Mouse (Mus musculus) frontal cortex, postnatal 14 days (tissue): ENCODE results near the gene Gm21981.

Source experiments
- DNase-seq, 2 experiments: peaks; one replicate each; pipeline ENCODE4 v3.0.0; 2022; ENCODE audit warnings: low spot score in 2 of 2

Gene Gm21981

DNA sequence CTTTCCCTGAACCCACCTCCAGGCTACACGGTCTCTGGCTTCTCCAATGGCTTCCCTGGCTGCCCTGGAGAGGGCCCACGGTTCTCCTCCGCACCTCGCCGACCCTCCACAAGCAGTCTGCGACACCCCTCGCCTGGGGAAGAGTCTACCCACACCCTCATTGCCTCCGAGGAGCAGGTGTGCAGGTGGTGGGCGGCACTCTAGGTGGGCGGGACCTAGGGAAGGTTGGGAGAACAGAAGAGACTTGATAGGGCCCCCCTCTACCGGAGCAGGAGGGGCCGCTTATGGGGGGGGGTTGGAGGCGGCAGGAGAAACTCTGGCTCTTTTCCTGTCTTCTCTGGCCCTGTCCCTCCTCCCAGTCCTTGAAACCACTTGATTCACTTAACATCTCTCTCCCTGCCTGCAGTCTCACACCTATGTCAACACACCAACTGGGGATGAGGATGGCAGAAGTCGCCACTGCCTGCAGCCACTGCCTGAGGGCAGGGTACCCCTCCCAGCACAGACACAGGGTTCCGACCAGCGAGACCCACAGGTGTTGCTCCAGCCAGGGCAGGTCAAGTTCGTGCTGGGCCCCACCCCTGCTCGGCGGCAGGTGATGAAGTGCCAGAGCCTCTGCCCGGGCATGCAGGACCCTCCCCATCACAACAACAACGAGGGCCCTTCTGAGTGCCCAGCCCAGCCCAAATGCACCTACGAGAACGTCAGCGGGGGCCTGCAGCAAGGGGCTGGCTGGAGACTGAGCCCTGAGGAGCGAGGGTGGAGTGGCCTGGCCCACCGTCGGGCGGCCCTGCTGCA is 8.5 kb upstream of the Gm21981 start:
- no peak for DNase-seq

DNA sequence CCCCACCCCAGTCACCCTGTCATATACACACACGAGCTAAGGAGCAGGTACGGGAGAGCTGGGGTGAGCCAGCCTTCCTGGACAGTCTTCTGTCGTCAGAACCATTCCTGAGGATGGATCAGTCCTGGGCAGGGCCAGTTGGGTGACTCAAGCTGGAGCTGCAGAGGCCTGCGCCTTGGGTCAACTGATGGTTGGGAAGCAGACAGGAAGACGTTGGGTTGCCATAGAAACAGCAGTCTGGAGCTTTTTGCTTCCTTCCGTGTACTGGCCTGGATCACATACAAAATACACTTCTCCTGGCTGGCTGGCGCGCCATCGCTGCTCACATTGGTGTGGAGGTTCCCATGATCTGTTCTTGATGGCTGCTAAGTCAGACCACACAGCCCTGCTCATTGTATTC is 7.5 kb upstream of the Gm21981 start:
- no peak for DNase-seq

DNA sequence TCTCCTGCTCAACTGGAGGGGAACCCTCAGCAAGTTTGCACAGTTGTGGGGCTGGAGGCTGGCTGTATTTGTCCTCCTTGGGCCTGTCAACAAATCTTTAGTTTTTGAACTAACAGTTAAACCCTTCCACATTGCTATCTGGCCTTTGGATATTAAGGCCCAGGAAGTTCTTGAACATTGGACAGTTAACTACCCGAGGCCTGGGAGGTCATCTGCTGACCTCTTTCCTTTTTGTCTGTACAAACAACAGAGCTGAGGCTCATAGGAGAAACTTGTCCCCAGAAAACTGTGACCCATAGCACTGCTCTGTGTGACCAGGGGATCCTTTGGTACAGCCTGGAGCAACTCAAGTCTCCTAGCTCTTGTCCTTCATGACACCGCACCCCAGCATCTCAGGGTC is 4.8 kb upstream of the Gm21981 start:
- no peak for DNase-seq

DNA sequence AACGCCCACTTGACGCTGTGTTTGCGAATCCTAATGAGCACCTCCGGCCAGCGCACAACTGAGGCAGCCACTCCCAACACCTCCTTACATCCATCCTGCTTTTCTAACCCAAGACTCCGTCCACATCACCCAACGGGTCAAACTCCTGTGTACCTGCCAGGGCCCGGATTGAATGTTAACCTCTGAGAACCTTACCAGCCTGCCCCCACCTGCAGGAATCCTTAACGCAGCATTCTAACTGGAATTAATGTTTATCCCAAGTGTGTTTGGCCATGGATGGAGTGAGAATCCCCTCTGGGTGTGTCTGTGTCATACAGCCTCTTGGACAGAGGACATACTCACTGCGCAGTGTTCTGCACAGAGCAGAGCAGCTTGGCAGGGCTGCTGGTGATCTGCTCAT is 3.9 kb upstream of the Gm21981 start:
- DNase-seq = no peak

DNA sequence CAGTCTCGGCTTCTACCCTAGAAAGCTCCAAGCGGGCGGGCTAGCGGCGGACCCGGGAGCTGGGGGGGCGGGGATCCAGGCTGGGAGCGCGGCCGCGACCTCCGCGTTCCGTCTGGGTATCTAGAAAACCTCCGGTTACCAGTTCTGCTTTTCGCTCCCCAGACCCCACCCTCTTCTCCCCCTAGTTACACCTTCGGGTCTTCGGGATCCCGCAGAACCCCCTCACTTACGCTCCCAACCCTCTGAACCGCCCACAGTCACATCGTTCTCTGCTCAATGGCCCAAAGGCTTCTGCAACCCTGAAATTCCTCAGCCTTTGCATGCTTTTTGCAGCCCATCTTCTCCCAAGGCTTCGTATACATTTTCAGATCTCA is 1.1 kb upstream of the Gm21981 start:
- no peak for DNase-seq

DNA sequence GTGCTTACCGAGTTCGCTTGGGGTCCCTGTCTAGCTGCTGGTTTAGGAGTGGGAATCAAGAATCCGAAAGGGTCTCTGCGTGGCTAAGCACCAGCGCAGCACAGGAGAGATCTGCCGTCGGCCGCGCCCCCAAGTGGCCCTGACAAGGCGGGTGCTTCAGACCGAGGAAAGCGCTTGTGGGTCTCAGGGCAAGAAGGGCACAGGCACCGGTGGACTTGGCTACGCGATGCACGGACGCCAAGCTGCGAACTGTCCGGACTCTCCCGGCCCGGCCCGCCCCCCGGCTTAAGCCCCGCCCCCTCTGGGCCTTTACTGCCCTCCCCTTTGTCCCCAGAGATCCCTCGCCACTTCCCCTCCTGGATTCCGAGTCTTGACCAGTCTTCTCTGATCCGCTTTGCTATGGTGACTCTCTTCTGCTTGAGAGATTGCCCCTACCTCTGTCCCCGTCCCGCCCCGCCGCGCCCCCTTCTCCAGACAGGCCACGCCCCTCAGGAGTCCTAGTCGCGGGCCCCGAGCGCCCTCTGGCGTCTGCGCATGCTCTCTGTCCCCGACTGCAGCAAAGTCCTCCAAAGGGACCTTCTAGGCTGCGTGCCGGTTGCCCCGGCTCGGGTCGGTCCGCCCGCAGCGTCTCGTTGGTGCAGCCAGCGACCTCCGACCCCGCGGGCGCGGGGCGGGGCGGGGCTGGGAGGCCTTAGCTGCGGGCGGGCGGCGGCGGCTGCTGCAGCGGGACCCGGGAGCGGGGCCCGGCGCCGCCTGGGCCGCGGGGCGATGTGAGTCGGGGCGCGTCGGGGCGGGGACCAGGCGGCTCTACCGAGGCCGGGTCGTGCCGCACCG is 465 bp upstream of the Gm21981 start, which contains the start of gene Prickle4:
Gene Prickle4, minus strand, starts transcription at position 234 of the 834 bp plus-strand sequence.
- peak; percentile 91 to 96 for DNase-seq

DNA sequence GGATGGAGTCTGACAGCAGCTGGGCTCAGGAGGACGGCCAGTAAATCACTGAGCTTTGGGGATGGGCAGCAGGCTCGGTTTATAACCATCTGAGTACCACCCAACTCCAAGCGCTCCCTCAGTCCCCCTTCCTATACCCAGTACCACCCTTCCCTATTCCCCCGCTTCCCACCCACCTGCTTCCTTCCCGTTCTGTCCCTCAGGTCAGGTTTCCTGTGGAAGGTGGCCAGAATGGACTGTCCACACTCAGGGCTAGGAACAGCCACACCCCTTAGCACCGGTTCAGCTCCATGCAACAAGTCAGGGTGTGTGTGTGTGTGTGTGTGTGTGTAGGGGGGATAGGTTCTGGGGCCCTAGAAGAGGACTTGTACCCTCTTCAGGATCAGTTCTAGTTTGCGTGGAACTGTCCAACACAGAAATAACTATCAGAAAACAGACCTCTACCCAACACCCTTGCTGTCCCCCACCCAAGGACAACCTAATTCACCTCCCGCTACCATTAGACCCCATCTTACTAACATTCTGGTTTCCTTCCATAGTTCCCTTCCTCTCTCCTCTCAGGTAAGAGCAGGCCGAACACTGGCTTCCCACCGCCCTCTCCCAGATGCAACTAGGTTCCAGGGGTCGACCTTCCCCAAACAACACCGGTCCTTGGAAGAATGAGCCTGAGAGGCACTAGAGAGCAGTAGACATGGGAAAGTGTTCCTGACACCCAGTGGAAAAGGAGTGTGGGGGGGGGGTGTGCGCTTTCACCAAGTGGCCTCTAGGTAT is 399 bp downstream of the Gm21981 start:
- DNase-seq = no peak

DNA sequence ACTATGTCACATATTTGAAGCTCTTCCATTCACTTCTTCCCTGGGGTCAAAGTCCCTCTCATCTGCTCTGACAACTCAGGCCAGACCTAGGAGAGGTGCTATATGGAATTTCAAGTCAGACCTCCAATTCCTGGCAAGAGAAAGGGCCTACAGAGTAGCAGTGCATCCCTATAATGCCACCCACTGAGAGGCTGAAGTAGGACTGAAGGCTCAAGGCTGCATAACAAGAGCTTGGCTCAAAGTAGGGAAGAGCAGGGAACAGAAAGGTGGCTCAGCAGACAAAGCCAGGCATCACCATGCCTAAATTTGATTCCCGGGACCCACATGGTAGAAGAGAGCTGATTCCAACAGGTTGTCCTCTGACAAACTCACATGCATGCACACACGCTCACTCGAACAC is 2.6 kb downstream of the Gm21981 start:
- DNase-seq = no peak

DNA sequence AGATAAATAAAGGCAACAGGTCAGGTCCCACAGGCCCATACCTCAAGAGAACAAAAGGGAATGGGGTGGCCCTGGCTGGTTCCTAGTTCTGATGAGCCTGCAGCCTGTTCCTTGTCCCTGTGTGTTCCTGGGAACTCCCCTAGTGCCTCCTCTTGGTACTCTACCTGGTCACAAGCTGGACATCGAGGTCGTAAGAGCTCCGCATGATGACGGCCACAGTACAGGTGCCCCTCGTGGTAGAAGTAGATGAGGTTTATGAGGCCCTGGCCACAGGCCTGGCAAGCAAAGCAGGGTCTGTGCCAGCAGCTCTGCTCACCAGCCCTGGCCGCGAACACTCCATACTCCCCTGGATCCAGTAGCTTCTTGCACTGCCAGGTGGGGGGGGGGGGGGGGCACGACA is 4.4 kb downstream of the Gm21981 start:
- no peak for DNase-seq

DNA sequence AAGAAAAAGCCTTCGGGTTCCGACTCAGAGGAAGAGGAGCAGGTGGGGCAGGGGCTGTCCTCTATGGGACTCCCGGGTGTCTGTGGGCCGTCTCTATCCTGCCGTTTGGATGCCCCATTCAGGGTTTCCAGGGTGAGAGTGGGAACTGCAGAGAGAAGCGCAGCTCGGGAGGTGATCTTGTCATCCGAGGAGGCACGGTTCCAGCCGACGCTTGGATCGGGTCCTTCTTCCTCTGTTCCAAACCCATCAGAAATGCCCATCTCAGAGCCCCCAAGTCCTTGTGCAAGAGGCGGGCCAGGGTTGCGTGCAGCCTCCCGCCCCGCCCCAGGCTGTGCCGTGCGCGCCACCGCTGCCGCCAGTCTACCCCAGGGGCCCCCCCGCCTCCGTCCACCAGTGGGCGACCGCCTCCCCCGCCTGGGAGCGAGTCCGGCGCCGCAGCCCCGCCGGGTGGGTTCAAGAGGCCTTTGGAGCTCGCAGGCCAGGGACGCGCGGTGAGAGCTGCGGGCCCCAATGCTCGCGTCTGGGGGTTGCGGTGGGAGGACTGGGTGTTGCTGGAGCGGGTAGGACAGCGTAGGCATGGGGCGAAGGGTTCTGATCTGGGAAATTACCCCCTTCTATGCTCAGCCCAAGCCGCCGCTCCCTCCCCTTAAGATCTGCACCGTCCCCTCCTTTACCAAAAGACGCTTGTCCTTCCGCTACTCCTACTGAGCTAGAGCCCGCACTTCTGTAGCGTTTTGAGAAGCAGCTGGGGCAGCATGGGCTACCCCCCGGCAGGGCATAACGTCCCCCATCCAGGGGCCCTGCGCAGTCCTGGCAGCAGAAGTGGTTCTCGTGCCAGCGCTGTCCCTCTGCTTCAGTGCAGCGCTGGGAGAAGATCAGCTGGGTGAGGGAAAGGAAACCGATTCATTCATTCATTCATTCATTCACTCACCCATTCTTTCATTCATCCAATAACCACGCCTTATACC is 5.4 kb downstream of the Gm21981 start, which contains the start of gene Frs3:
Gene Frs3, plus strand, starts transcription at position 423 of the 968 bp plus-strand sequence.
- DNase-seq = peak; percentile 61 to 69

DNA sequence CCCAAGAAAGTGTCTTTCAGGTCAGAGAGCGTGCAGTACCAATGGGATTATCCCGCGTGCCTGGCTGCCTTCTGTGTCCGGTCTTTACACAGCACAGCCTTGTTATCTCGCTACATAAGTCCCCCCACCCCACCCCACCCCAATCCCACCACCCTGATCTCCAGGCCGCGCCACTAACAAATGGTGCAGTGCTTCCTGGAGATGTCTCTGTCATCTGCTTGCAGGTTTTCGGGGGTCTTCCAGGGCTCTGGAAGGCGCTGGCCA is 6.0 kb downstream of the Gm21981 start, which contains the start of gene Tomm6:
Gene Tomm6, minus strand, starts transcription at position 43 of the 264 bp plus-strand sequence.
- no peak for DNase-seq

DNA sequence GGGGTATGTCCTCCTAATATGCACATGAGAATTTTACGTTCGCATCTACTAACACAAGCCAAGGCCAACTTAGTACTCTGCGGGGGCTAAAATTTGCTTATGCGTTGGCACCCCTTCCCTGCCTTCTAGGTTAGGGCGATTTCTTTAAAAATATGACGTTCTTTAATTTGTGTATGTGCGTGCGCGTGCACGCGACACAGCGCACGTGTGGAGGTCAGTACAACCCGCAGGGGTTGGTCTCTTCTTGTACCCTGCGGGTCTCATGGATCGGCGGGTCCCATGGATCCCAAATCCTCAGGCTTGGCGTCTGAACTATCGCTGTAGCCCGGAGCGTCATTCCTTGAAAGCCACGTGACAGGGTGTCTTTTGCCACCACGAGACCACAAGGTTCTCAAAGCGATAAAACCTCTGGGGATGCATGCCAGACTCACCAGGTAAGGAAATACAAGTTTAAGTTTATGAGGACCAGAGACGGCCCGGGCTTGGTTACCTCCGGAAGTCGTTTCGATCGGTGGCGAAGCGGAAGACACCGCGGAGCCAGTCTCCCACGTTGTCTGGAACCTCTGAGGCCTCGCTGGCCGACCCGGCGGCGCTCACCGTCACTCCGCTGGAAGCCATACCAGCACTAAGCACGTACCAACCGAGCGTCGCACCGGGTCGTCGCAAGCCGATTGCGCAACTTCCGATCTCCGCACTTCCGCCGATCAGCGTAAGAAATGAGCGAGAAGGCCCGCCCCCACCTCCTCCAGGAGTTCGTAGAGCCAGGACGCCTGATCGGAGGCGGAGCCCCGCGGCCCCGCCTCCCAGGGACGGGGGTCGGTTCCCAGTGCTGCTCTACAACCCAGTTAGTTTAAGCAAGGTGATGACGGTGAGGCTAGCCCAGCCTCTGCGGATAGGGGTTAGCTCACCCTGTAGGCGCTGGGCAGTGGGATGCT is 6.6 kb downstream of the Gm21981 start:
- peak; percentile 93 for DNase-seq

DNA sequence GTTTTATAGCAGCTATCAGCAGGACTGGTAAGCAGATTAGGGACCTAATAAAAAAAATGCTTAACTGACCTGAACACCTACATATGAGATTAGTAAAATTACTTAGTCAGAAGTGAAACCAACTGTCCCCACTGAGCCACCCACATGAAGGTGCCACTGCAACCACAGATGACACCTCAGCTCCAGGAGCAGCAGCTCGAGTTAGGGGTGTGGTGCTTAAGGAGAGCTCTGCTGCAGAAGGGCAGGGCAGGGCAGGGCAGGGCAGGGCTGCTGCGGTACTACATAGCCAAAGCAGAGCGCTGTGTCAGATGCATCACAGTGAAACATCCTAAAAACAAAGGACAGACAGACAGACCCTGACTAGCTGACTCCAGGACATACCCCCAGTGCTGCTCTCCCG is 11.4 kb downstream of the Gm21981 start:
- DNase-seq = no peak

DNA sequence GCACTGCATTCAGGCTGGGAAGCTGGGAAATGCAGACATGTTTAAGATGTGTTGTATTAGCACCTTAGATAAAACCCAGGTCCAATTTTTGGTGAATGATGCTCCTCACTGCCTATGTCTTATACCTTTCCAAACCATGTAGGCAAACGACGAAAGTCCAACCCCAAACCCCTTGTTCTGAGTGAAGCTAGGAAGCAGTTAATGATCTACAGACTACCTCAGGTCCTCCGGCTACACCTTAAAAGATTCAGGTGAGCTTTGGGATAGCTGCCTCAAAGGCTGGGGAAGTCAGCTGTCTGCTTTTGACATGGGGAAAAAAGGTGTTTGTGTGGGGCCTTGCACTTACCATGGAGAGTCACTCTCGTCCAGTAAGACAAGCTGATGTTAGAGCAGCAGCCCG is 15.6 kb downstream of the Gm21981 start:
- no peak for DNase-seq

DNA sequence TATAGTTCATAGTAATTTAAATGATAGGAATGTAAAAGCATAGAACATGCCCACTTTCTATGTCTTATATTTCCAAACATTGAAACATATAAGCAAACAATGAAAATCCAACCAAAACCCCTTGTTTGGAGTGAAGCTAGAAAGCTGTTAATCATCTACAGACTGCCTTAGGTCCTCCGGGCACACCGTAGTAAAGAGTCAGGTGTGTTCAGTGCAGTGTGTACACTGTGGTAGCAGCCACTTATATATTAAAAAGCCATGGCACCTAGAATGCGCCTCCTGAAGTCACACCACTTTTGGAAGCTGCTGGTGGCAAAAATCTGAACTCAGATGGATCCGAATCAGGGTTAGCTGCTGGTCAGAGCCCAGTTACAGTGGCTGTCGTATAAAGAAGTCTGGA is 16.0 kb downstream of the Gm21981 start:
- no peak for DNase-seq

DNA sequence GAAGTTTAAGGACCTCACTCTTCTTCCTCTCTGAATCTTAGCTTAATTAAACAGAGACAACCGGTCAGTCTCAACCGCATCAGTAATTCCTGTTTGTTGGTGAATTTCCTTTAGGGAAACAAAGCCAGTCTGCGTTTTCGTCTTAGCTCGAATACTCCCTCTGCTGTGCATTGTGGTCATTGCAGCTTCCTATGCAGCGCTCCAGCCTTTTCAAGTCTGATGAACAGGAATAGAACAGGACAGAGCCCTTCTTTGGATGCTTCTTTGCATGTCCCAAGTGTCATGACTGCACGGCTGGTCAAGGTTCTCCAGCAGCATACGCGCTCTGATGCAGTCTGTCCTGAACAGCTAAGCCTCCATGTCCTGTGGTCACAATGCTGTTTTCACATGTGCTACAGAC is 17.7 kb downstream of the Gm21981 start:
- DNase-seq = peak in 1 of 2 experiments; percentile 81

DNA sequence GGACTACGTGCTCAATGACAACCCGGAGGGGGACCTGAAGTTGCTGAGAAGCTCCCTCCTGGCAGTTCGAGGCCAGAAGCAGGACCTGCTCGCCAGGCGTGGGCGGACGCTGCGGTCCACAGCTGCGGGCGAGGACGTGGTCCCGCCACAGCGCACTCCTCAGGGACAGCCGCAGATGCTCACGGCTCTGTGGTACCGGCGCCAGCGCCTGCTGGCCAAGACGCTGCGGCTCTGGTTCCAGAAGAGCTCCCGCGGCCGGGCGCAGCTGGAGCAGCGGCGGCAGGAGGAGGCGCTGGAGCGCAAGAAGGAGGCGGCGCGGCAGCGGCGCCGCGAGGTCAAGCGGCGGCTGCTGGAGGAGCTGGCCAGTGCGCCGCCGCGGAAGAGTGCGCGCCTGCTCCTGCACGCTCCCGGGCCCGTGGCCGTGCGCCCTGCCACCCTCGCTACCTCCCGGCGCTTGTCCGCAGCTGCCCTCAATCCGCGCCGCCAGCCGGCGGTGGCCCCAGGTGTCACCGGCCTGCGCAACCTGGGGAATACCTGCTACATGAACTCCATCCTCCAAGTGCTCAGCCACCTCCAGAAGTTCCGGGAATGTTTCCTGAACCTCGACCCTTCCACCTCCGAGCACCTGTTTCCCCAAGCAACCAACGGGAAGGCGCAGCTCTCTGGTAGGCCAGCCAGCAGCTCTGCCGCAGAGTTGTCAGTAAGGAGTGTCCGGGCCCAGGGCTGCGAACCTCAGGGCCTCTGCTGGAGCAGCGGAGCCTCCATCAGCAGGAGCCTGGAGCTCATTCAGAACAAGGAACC is 21.7 kb downstream of the Gm21981 start:
- no peak for DNase-seq

DNA sequence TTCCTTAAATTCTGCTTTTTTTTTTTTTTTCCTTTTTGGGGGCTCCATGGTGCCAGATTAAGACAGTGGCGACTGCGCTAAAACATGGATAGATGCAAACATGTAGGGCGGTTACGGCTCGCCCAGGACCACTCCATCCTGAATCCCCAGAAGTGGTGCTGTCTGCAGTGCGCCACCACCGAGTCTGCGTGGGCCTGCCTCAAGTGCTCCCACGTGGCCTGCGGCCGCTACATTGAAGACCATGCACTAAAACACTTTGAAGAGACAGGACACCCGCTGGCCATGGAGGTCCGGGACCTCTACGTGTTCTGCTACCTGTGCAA is 22.3 kb downstream of the Gm21981 start:
- DNase-seq = no peak

DNA sequence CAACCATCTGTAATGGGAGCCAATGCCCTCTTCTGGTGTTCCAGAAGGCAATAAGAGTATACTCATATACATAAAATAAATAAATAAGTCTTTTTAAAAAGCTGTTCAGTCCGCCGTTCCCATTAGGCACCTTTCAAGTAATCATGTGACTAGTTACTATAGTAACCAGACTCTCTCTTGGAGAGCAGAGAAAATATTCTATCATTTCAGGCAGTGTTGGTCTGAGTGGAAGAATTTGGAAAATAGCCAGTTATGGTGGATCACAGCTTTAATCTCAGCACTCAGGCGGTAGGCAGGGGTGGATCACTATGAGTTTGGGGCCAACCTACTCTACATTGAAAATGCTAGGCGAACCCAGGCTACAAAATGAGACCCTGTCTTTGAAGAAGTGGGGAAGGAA is 25.1 kb downstream of the Gm21981 start:
- DNase-seq = no peak
